Mouse (Mus musculus) midbrain, embryonic 11.5 days (tissue): ENCODE data around the gene Flt3. TPM values are rescaled to one million over a fixed set of nuclear protein-coding genes. Genes with fewer than 3 reads are reported as not detected.

Experiments
- ATAC-seq: fragments of 200-750 bp; cut with Nextera tagmentation; 2 replicates; pipeline ENCODE4 v1.8.0; 2017; ENCODE audit warnings: moderate TSS enrichment, moderate library complexity; ENCODE audit not compliant: low FRiP score
- DNase-seq: peaks from one replicate; pipeline ENCODE4 v3.0.0; 2015; ENCODE audit warnings: low spot score; ENCODE audit errors: missing footprints
- H3K27ac ChIP-seq: fragments of 300-500 bp; sonication (generic); 2 replicates; pipeline ENCODE4 v1.5.1; 2014; ENCODE audit warnings: low read depth, low read length
- H3K27me3 ChIP-seq: fragments of 300-500 bp; sonication (generic); 2 replicates; pipeline ENCODE4 v1.6.1; 2014; ENCODE audit warnings: mild to moderate bottlenecking, low read length, moderate library complexity, mixed read lengths; ENCODE audit not compliant: control insufficient read depth, insufficient read depth
- H3K36me3 ChIP-seq: fragments of 300-500 bp; sonication (generic); 2 replicates; pipeline ENCODE4 v1.6.1; 2014; ENCODE audit warnings: mild to moderate bottlenecking, low read length, moderate library complexity, mixed read lengths; ENCODE audit not compliant: control insufficient read depth, insufficient read depth
- H3K4me1 ChIP-seq: fragments of 300-500 bp; sonication (generic); 2 replicates; pipeline ENCODE4 v1.6.1; 2014; ENCODE audit warnings: low read length; ENCODE audit not compliant: control insufficient read depth, insufficient read depth
- H3K4me2 ChIP-seq: fragments of 300-500 bp; sonication (generic); 2 replicates; pipeline ENCODE4 v1.6.1; 2014; ENCODE audit warnings: mild to moderate bottlenecking, moderate library complexity
- H3K4me3 ChIP-seq: fragments of 300-500 bp; sonication (generic); 2 replicates; pipeline ENCODE4 v1.5.1; 2014; ENCODE audit warnings: low read depth, low read length
- H3K9ac ChIP-seq: fragments of 300-500 bp; sonication (generic); 2 replicates; pipeline ENCODE4 v1.6.1; 2014; ENCODE audit warnings: low read length
- H3K9me3 ChIP-seq: fragments of 300-500 bp; sonication (generic); 2 replicates; pipeline ENCODE4 v1.6.1; 2016; ENCODE audit warnings: low read length; ENCODE audit not compliant: control insufficient read depth
- WGBS: fragments of 180-500 bp; shearing (Covaris S2); extraction: QIAGEN DNeasy Blood & Tissue Kit; methylation state at CpG from one replicate; pipeline ENCODE4 v1.1.7; 2014; 5-methylcytosine and 5-hydroxymethylcytosine counted together
- polyA plus RNA-seq: library from polyadenylated mRNA; unstranded; fragments of >200 nt; fragmentation: Nextera tagmentation; extraction: Ambion mirVana; gene quantifications from 2 replicates; pipeline ENCODE4 v1.2.1, GENCODE M21; 2014

The Flt3 gene
- polyA plus RNA-seq, 1 experiment from 2014 or later, result 0.05 TPM

DNA sequence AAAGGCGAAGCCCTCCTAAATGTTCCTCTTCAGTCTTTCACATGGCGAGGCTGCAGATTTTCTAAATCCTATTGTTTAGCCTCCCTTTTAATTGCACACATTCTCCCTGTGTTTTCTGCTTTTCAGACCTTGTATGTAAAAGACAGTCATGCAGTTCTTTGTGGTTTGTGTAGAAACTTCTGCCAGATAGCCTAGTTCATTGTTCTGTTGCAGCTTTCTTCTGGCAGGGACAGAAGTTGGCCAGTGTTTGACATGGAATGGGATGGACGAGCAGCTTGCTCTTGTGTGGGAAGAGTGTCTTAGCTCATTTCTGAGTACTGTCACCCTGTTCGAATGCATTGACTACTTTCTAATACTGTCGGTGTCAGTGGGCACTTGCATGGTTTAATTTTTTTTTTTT lies 36.2 kb upstream of the Flt3 start:
- no peaks in the 10 kb centered on the region for H3K9me3 ChIP-seq
- DNase-seq (no peak), ATAC-seq (no peak)
- H3K4me3 ChIP-seq, result no peak overlapping the region
- no peaks in the 10 kb centered on the region for H3K27me3 ChIP-seq
- no peak overlapping the region for H3K4me2 ChIP-seq
- no peaks in the 10 kb centered on the region; the same call in 1 of the 2 replicates for H3K36me3 ChIP-seq
- 72% methylated on average over 5 of the region's 5 CpGs for WGBS
- no peak overlapping the region for H3K9ac ChIP-seq
- peaks cover 4% of the 10 kb centered on the region; the same call in 1 of the 2 replicates for H3K4me1 ChIP-seq
- H3K27ac ChIP-seq, result no peak overlapping the region

DNA sequence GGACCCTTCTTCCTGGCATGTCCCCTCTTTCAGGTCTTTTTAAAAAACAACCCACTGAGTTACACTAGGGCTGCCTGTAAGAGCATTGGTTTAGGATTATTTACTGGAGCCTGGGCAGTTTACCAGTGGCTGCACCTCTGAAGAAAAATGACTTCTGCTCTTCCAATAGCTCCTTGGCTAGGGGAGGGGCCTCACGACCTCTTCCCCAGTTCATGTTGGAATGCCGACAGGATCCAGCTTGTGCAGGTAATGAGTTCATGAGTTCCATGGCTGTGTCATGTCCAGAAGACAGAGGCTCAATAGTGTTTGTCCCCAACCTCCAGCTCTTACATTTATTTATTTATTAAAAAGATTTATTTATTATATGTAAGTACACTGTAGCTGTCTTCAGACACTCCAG lies 35.5 kb upstream of the Flt3 start:
- DNase-seq, result no peak
- Histone ChIP-seq H3K4me3 (no peak overlapping the region), H3K4me1 (peaks cover 4% of the 10 kb centered on the region; the same call in 1 of the 2 replicates), H3K27me3 (no peaks in the 10 kb centered on the region), H3K36me3 (no peaks in the 10 kb centered on the region; the same call in 1 of the 2 replicates), H3K9me3 (no peaks in the 10 kb centered on the region), H3K4me2 (no peak overlapping the region), H3K9ac (no peak overlapping the region), H3K27ac (no peak overlapping the region)
- WGBS, result 85% methylated on average over 2 of the region's 2 CpGs
- no peak for ATAC-seq

DNA sequence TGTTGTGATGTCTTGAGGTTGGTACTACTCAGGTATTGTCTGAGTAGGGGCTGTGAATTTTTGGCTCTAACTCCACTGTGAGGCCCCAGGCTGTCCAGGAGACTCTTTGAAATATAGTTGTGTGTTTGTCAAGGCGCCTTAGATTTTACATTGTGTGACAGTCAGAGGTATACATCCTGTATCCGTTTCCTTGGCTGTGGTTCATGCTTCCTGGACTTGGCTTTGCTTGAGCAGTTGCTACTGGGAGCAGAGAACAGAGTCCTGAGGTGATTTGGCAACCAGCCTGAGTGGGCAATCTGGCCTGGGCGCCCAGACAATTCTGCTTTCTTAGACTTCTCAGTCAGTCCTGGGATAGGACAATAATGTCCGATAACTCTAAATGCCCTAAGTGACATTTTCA lies 34.9 kb upstream of the Flt3 start:
- Histone ChIP-seq H3K9me3 (no peaks in the 10 kb centered on the region), H3K9ac (no peak overlapping the region), H3K27ac (no peak overlapping the region), H3K4me1 (peaks cover 4% of the 10 kb centered on the region; the same call in 1 of the 2 replicates), H3K36me3 (no peaks in the 10 kb centered on the region; the same call in 1 of the 2 replicates), H3K4me3 (no peak overlapping the region), H3K4me2 (no peak overlapping the region), H3K27me3 (no peaks in the 10 kb centered on the region)
- 82% methylated on average over 4 of the region's 4 CpGs for WGBS
- ATAC-seq (no peak), DNase-seq (no peak)

DNA sequence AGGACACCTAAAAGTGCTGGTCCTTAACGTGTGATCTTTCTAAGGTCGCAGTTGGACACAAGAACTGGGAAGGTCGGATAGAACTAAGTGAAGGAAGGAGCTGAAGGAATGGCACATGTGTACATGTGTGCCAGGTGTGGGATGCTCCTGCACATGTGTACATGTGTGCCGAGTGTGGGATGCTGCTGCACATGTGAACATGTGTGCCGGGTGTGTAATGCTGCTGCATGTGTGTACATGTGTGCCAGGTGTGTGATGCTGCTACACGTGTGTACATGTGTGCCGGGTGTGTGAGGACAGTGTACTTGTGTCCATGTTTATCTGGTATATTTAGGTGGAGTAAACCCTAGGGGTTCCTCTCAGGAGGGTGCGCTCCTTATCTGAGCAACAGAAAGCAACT lies 32.6 kb upstream of the Flt3 start:
- no peaks in the 10 kb centered on the region for H3K27me3 ChIP-seq
- 91% methylated on average over 8 of the region's 8 CpGs for WGBS
- no peak for DNase-seq
- no peak overlapping the region for H3K4me3 ChIP-seq
- H3K9me3 ChIP-seq, result no peaks in the 10 kb centered on the region
- no peak overlapping the region for H3K4me2 ChIP-seq
- no peak overlapping the region for H3K9ac ChIP-seq
- no peak overlapping the region for H3K27ac ChIP-seq
- peaks cover 8% of the 10 kb centered on the region for H3K4me1 ChIP-seq
- no peak for ATAC-seq
- H3K36me3 ChIP-seq, result no peaks in the 10 kb centered on the region; the same call in 1 of the 2 replicates

DNA sequence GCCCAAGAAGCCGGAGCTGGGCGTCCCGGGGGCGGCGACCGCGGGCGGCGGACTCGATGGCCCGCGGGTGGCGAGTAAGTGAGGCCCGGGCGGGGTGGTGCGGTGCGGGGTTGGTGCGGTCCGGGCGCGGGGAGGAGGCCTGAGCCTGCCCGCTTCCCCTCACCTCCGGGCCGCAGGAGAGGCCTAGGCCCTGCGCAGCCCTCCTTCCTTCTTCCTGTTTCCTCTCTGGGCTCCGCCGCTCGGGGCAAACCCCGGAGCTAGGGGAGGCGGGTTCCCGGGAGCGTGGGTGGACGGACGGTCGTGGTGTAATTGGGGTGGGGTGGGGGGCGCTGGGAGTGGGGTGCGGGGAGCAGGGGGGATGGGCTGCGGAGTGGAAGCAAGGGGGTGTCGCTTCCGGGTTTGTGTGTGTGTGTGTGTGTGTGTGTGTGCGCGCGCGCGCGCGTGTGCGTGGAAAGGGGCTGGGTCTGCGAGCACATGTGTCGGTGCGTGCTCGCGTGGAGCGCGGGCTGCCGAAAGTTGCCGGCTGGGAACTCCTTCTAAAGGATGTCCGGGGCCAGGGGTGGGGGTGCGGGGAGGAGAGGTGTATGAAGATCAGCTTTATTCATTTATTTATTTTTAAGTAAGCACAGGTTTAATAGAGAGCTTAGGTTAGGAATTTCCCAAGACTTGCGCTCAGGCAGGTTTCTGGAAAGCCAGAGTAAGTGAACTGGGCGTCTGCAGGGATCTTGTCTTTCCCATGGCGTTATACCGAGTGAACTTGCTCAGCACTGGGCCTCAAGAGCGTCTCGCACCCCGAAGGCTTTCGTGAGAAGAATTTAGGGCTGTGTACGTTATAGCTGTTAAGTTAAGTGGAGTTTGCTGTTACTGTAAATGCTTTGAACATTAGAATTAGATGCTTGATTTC lies 30.9 kb upstream of the Flt3 start:
- peak; percentile 95 for DNase-seq
- Histone ChIP-seq H3K4me3 (peak overlapping the region; percentile 98), H3K27ac (peak overlapping the region; percentile 98)

GRCm38 (mm10) chr5:147430361-147430935 lies 30.2 kb upstream of the Flt3 start:
- H3K9me3 ChIP-seq, result no peaks in the 10 kb centered on the region
- H3K4me3 ChIP-seq, result peak overlapping the region; percentile 98
- DNase-seq (no peak), ATAC-seq (peak; percentile 89)
- H3K4me1 ChIP-seq, result peaks cover 8% of the 10 kb centered on the region
- peak overlapping the region; percentile 81 for H3K4me2 ChIP-seq
- H3K27me3 ChIP-seq, result no peaks in the 10 kb centered on the region
- H3K9ac ChIP-seq, result peak overlapping the region; percentile 96
- H3K36me3 ChIP-seq, result no peaks in the 10 kb centered on the region; the same call in 1 of the 2 replicates
- WGBS, result under 1% methylated on average over 51 of the region's 91 CpGs
- H3K27ac ChIP-seq, result peak overlapping the region; percentile 98

More for the DNA sequence above, 30.9 kb upstream of the Flt3 start:
- H3K4me1 ChIP-seq, result peaks cover 8% of the 10 kb centered on the region
- ATAC-seq, result peak; percentile 64
- under 1% methylated on average over 38 of the region's 68 CpGs for WGBS
- no peaks in the 10 kb centered on the region for H3K27me3 ChIP-seq
- H3K9ac ChIP-seq, result peak overlapping the region; percentile 96
- H3K36me3 ChIP-seq, result no peaks in the 10 kb centered on the region; the same call in 1 of the 2 replicates
- peak overlapping the region; percentile 81 for H3K4me2 ChIP-seq
- H3K9me3 ChIP-seq, result no peaks in the 10 kb centered on the region

- H3K4me1 ChIP-seq, result peaks cover 8% of the 10 kb centered on the region
- peak within 1 kb of the TSS; percentile 81 for H3K4me2 ChIP-seq
- peak within 1 kb of the TSS; percentile 96 for H3K9ac ChIP-seq
- peak within 1 kb of the TSS; percentile 98 for H3K4me3 ChIP-seq
- under 1% methylated on average over 50 of the region's 51 CpGs for WGBS
- no peaks in the 10 kb centered on the region for H3K9me3 ChIP-seq
- no peaks in the 10 kb centered on the region for H3K27me3 ChIP-seq
- DNase-seq, result peak; percentile 100
- H3K36me3 ChIP-seq, result no peaks in the 10 kb centered on the region; the same call in 1 of the 2 replicates
- peak within 1 kb of the TSS; percentile 98 for H3K27ac ChIP-seq
- peak; percentile 92 for ATAC-seq
These were observed 29.4 kb upstream of the Flt3 start, which contains the start of gene Pan3 for GRCm38 (mm10) chr5:147429535-147430305. TSS of gene Pan3 (plus strand) at chr5:147430161.

GRCm38 (mm10) chr5:147426048-147426805 lies 25.9 kb upstream of the Flt3 start:
- Histone ChIP-seq H3K9me3 (no peaks in the 10 kb centered on the region), H3K27me3 (no peaks in the 10 kb centered on the region), H3K4me2 (no peak overlapping the region), H3K4me3 (no peak overlapping the region), H3K36me3 (no peaks in the 10 kb centered on the region), H3K27ac (no peak overlapping the region), H3K9ac (no peak overlapping the region), H3K4me1 (peaks cover 4% of the 10 kb centered on the region)
- DNase-seq, result no peak
- no peak for ATAC-seq
- 81% methylated on average over 4 of the region's 4 CpGs for WGBS
